Mouse (Mus musculus) intestine, embryonic 16.5 days (tissue): ENCODE data around the gene Rrad. TPM values are rescaled to one million over a fixed set of nuclear protein-coding genes. Genes with fewer than 3 reads are reported as not detected.

Experiments used
- ATAC-seq: fragments of 200-750 bp; cut with Nextera tagmentation; 2 replicates; pipeline ENCODE4 v1.8.0; 2017; ENCODE audit warnings: moderate TSS enrichment, moderate library complexity
- H3K27ac ChIP-seq: fragments of 300-500 bp; sonication (generic); 2 replicates; pipeline ENCODE4 v1.5.1; 2014; ENCODE audit warnings: mild to moderate bottlenecking, low read length
- H3K27me3 ChIP-seq: fragments of 300-500 bp; sonication (generic); replicated peaks from 2 replicates; pipeline ENCODE4 v1.6.1; 2014; ENCODE audit warnings: low read length, control low read depth, mixed read lengths; ENCODE audit not compliant: control insufficient read depth, insufficient read depth
- H3K36me3 ChIP-seq: fragments of 300-500 bp; sonication (generic); 2 replicates; pipeline ENCODE4 v1.6.1; 2014; ENCODE audit warnings: low read length, control low read depth; ENCODE audit not compliant: control insufficient read depth, insufficient read depth
- H3K4me1 ChIP-seq: fragments of 300-500 bp; sonication (generic); 2 replicates; pipeline ENCODE4 v1.6.1; 2014; ENCODE audit warnings: low read length, control low read depth, mixed read lengths; ENCODE audit not compliant: control insufficient read depth, insufficient read depth
- H3K4me2 ChIP-seq: fragments of 300-500 bp; sonication (generic); 2 replicates; pipeline ENCODE4 v1.6.1; 2014; ENCODE audit warnings: low read depth, low read length, control low read depth
- H3K4me3 ChIP-seq: fragments of 300-500 bp; sonication (generic); 2 replicates; pipeline ENCODE4 v1.5.1; 2014; ENCODE audit warnings: mild to moderate bottlenecking, low read length
- H3K9ac ChIP-seq: fragments of 300-500 bp; sonication (generic); 2 replicates; pipeline ENCODE4 v1.6.1; 2014; ENCODE audit warnings: low read depth, low read length
- H3K9me3 ChIP-seq: fragments of 300-500 bp; sonication (generic); 2 replicates; pipeline ENCODE4 v1.6.1; 2016; ENCODE audit warnings: low read length, control low read depth; ENCODE audit not compliant: control insufficient read depth
- WGBS: fragments of 180-500 bp; shearing (Covaris S2); extraction: QIAGEN DNeasy Blood & Tissue Kit; methylation state at CpG from one replicate; pipeline ENCODE4 v1.1.7; 2014; 5-methylcytosine and 5-hydroxymethylcytosine counted together
- polyA plus RNA-seq: library from polyadenylated mRNA; unstranded; fragments of >200 nt; fragmentation: Nextera tagmentation; extraction: Ambion mirVana; gene quantifications from 2 replicates; pipeline ENCODE4 v1.2.1, GENCODE M21; 2015

Gene Rrad
- polyA plus RNA-seq, 1 experiment from 2014 or later: 4.6 TPM

DNA sequence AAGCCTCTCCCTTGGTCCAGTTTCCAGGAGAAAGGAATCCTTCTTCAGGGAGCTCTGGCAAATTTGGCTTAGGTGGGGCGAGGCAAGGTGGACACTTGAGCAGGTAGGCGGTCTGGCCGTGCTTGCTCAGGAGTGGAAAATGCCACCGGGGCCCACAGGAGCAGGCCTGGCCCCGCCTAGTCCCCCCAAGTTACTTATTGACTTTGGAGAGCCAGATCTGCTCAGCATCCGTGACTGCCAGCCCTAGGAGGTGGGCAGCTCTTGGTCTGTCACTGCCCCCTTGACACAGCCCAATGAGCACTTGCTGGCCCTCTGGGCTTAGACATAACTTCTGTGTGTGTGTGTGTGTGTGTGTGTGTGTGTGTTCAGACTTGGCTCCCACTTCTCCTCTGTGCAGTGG is 7.0 kb downstream of the Rrad start, which contains the start of gene Cdh16:
TSS of gene Cdh16 (minus strand) at position 236 of the 400 bp plus-strand sequence.
- Histone ChIP-seq H3K4me2 (no peak within 1 kb of the TSS), H3K27ac (no peak within 1 kb of the TSS)
- ATAC-seq: no peak

DNA sequence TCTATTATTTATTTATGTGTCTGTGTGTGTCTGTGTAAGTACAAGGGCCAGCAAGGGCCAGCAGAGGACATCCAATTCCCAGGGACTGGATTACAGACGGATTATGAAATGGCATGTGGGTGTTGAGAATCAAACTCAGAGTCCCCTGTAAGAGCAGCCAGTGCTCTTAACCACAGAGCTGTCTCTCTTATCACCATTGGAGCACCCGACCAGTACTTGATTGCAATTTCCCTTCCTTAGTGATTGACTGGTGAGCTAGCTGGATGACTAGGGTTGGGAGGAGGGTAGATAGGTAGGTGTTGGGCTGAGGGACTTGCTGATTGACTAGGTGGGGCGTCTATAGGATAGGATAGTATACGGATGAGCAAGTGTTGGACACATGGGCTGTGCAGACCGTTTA is 10.4 kb downstream of the Rrad start:
- Histone ChIP-seq H3K9ac (no peak overlapping the region), H3K4me3 (no peak overlapping the region), H3K9me3 (no peaks in the 10 kb centered on the region), H3K4me2 (no peak overlapping the region), H3K27me3 (no peaks in the 10 kb centered on the region), H3K27ac (no peak overlapping the region), H3K36me3 (no peaks in the 10 kb centered on the region), H3K4me1 (no peaks in the 10 kb centered on the region)
- no peak for ATAC-seq
- 71% methylated on average over 5 of the region's 5 CpGs for WGBS

More for the DNA sequence above, 7.0 kb downstream of the Rrad start, which contains the start of gene Cdh16:
- Histone ChIP-seq H3K4me3 (no peak within 1 kb of the TSS), H3K9me3 (no peaks in the 10 kb centered on the region), H3K9ac (no peak within 1 kb of the TSS), H3K27me3 (no peaks in the 10 kb centered on the region), H3K4me1 (no peaks in the 10 kb centered on the region), H3K36me3 (no peaks in the 10 kb centered on the region)
- 59% methylated on average over 6 of the region's 6 CpGs for WGBS

DNA sequence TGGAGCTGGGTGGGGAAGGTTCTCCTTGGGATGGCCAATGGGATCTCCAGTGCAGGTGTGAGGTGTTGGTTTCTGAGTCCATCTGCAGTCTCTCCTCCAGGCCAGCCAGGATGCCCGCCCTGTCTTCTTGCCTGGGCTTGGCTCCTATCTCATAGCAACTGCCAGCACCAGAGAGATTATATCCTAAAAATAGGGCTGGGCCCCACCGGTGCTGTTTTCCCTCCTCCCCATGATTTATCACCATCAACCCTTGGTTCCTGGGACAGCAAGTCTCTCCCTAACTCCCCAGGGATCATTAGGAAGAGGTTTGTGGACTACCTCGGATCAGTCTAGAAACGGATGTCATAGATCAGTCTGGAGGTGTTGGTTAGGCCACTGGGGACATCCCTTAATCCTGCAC is 18.0 kb downstream of the Rrad start:
- WGBS: 82% methylated on average over 4 of the region's 4 CpGs
- no peak overlapping the region for H3K4me2 ChIP-seq

GRCm38 (mm10) chr8:104611613-104612012 is 19.5 kb downstream of the Rrad start:
- Histone ChIP-seq H3K4me1 (peaks cover 2% of the 10 kb centered on the region; the same call in 1 of the 2 replicates), H3K9me3 (no peaks in the 10 kb centered on the region), H3K27me3 (no peaks in the 10 kb centered on the region), H3K36me3 (no peaks in the 10 kb centered on the region), H3K27ac (no peak overlapping the region), H3K9ac (no peak overlapping the region), H3K4me3 (no peak overlapping the region), H3K4me2 (no peak overlapping the region)
- ATAC-seq: no peak
- 46% methylated on average over 4 of the region's 4 CpGs for WGBS

More for the DNA sequence above, 18.0 kb downstream of the Rrad start:
- Histone ChIP-seq H3K36me3 (no peaks in the 10 kb centered on the region), H3K27ac (no peak overlapping the region), H3K9me3 (no peaks in the 10 kb centered on the region), H3K4me3 (no peak overlapping the region), H3K27me3 (no peaks in the 10 kb centered on the region), H3K9ac (no peak overlapping the region), H3K4me1 (no peaks in the 10 kb centered on the region)
- no peak for ATAC-seq

DNA sequence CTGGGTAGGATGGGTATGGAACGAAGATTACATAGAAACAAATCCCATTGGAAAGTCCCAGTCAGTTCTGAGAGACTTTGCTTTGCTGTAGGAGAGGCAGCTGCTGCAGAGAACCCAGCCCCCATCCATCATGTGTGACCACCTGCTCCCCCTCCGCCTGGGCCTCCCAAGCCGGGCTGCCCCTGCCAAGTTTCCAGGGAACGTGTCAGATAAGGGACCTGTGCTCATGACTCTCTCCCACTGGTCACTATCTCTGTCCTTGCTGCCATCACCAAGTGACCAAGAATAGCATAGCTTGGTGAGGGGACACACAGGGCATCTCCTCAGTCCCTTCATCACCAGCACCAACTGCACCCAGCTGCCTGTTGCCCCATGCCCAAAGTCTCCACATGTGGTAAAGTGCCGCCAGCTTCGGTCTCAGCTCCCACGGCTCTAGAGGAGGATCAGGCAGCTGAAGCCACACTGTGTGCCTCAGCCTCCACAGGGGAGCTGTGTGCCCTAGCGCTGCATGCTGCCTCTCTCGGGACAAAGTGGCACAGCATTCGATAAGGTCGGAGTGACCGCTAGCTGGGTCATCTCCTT is 20.9 kb downstream of the Rrad start:
- WGBS: 64% methylated on average over 12 of the region's 12 CpGs
- ATAC-seq: no peak

GRCm38 (mm10) chr8:104609222-104609621 is 21.9 kb downstream of the Rrad start:
- no peaks in the 10 kb centered on the region for H3K36me3 ChIP-seq
- WGBS: 71% methylated on average over 8 of the region's 8 CpGs

More for the DNA sequence above, 20.9 kb downstream of the Rrad start:
- Histone ChIP-seq H3K36me3 (no peaks in the 10 kb centered on the region), H3K4me1 (peaks cover 4% of the 10 kb centered on the region; the same call in 1 of the 2 replicates), H3K9ac (no peak overlapping the region), H3K9me3 (no peaks in the 10 kb centered on the region), H3K27me3 (no peaks in the 10 kb centered on the region), H3K27ac (no peak overlapping the region), H3K4me2 (no peak overlapping the region), H3K4me3 (no peak overlapping the region)

GRCm38 (mm10) chr8:104607944-104608343 is 23.2 kb downstream of the Rrad start:
- H3K4me3 ChIP-seq: no peak overlapping the region
- 74% methylated on average over 2 of the region's 2 CpGs for WGBS
- H3K9me3 ChIP-seq: no peaks in the 10 kb centered on the region
- H3K4me1 ChIP-seq: peaks cover 4% of the 10 kb centered on the region; the same call in 1 of the 2 replicates
- no peak overlapping the region for H3K4me2 ChIP-seq
- ATAC-seq: no peak
- no peak overlapping the region for H3K27ac ChIP-seq
- no peaks in the 10 kb centered on the region for H3K36me3 ChIP-seq
- H3K9ac ChIP-seq: no peak overlapping the region
- H3K27me3 ChIP-seq: no peaks in the 10 kb centered on the region

More at GRCm38 (mm10) chr8:104609222-104609621, 21.9 kb downstream of the Rrad start:
- no peaks in the 10 kb centered on the region for H3K27me3 ChIP-seq
- H3K4me1 ChIP-seq: peaks cover 4% of the 10 kb centered on the region; the same call in 1 of the 2 replicates
- H3K9ac ChIP-seq: no peak overlapping the region
- no peak overlapping the region for H3K4me3 ChIP-seq
- H3K4me2 ChIP-seq: no peak overlapping the region
- no peak overlapping the region for H3K27ac ChIP-seq
- H3K9me3 ChIP-seq: no peaks in the 10 kb centered on the region
- ATAC-seq: no peak

GRCm38 (mm10) chr8:104606329-104606728 is 24.8 kb downstream of the Rrad start:
- ATAC-seq: peak; percentile 15; the same call in 1 of the 2 replicates
- WGBS: 30% methylated on average over 6 of the region's 6 CpGs

DNA sequence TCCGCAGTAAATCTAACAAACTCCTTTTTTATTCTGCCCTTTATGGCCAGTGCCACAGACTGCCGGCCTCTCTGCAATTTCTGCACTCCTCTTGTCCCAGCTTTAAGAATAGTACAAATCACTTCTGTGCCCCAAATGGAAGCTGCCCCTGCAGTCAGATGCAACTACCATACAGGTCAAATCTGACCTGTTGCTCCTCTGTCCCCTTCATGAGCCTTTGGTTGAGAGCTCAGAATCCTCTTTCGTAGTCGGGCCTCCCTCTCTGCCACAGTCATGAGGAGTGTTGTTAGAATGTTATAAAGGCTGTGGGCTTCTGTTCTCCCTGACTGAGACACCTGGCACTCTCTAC is 27.9 kb downstream of the Rrad start:
- H3K9ac ChIP-seq: no peak overlapping the region
- no peak overlapping the region for H3K4me2 ChIP-seq
- no peaks in the 10 kb centered on the region for H3K9me3 ChIP-seq
- H3K27me3 ChIP-seq: no peaks in the 10 kb centered on the region
- no peak for ATAC-seq
- no peaks in the 10 kb centered on the region for H3K36me3 ChIP-seq
- 69% methylated on average over 4 of the region's 4 CpGs for WGBS
- no peak overlapping the region for H3K27ac ChIP-seq
- no peak overlapping the region for H3K4me3 ChIP-seq
- peaks cover 16% of the 10 kb centered on the region for H3K4me1 ChIP-seq

More at GRCm38 (mm10) chr8:104606329-104606728, 24.8 kb downstream of the Rrad start:
- no peaks in the 10 kb centered on the region for H3K36me3 ChIP-seq
- peaks cover 13% of the 10 kb centered on the region for H3K4me1 ChIP-seq
- H3K4me2 ChIP-seq: no peak overlapping the region
- no peak overlapping the region for H3K4me3 ChIP-seq
- no peak overlapping the region for H3K9ac ChIP-seq
- H3K9me3 ChIP-seq: no peaks in the 10 kb centered on the region
- H3K27ac ChIP-seq: no peak overlapping the region
- H3K27me3 ChIP-seq: no peaks in the 10 kb centered on the region
